Mouse (Mus musculus): ENCODE data around the gene Lsm14a. TPM values are rescaled to one million over a fixed set of nuclear protein-coding genes. Genes with fewer than 3 reads are reported as not detected.

Gene Lsm14a
- polyA plus RNA-seq, 1 experiment from 2014 or later = 118 TPM

DNA sequence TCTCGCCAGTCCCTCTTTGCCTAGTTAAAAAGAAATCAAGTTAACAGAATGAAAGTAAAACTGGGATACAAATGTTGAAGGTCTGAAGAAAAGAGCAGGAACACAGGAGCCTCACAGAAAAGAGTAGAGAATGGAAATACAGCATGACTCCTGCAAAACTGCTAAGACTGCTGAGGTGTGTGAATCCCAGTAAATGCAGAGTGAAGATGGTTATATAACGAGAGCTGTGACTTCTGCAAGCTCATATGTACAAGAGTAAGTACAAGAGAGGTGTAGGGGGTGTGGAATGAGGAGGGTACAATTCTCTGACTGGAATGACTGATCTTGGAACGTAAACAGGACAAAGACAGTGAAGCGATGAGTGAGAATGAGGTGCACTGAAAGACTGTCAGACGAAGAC is 11.4 kb downstream of the Lsm14a start:
- no peaks in the 10 kb centered on the region for H3K27me3 ChIP-seq
- ATAC-seq (no peak), DNase-seq (ENCODE audit: low read depth, low spot score) (no peak)
- TF ChIP-seq CTCF (IDR thresholded peaks at IDR 0.05) = no peak
- ChIA-PET POLR2A (no interaction called here), CTCF (interaction anchor here (2.9 kb wide), 1 partner anchor 115 kb away, joined by 6 read pairs; no protein-coding TSS in a partner anchor)
- in situ Hi-C loops (cut with MboI; ENCODE audit: low pct_unique_long_range_greater_than_20kb) = no loop called here

DNA sequence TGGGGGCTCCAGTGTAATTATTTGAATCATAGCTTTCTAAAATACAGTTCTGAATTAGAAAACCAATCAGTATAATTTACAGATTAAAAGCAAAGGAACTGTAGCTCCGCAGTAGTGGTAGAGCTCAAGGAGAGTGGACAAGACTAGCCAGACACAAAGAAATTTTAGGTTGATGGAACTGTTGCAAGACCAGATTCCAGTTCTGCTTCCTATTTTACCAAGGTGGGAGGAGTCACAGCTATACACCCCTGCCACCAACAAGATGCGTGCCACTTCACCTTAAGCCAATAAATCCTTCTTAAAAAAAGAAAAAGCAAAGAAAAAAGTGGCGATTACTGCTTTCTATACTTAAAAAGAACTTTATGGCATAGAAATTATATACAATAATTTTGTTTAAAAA is 12.8 kb downstream of the Lsm14a start:
- DNase-seq (ENCODE audit: low read depth, low spot score) (no peak), ATAC-seq (no peak)
- no peaks in the 10 kb centered on the region for H3K27me3 ChIP-seq
- TF ChIP-seq CTCF (IDR thresholded peaks at IDR 0.05) = no peak
- in situ Hi-C loops (cut with MboI; ENCODE audit: low pct_unique_long_range_greater_than_20kb) = no loop called here
- ChIA-PET POLR2A (interaction anchor here (1.2 kb wide), 1 partner anchor 10 kb away, joined by 3 read pairs; no protein-coding TSS in a partner anchor), CTCF (interaction anchor here (0.9 to 1.3 kb wide), 3 partner anchors 10 to 28 kb away, joined by 3 to 6 read pairs (median 3); no protein-coding TSS in a partner anchor)

GRCm38 (mm10) chr7:34373906-34374305 is 19.2 kb downstream of the Lsm14a start:
- ATAC-seq (no peak), DNase-seq (ENCODE audit: low read depth, low spot score) (no peak)
- POLR2A ChIA-PET = interaction anchor here (1.1 kb wide), 1 partner anchor 16 kb away, joined by 3 read pairs; no protein-coding TSS in a partner anchor
- no peaks in the 10 kb centered on the region for H3K27me3 ChIP-seq
- in situ Hi-C loops (cut with MboI; ENCODE audit: low pct_unique_long_range_greater_than_20kb) = no loop called here
- no peak for TF ChIP-seq CTCF (IDR thresholded peaks at IDR 0.05)
- CTCF ChIA-PET = interaction anchor here (0.8 to 0.9 kb wide), 2 partner anchors 10 to 13 kb away, joined by 3 read pairs; no protein-coding TSS in a partner anchor

GRCm38 (mm10) chr7:34355629-34356028 is 37.5 kb downstream of the Lsm14a start:
- CTCF ChIA-PET = interaction anchor here (1.3 to 1.7 kb wide), 2 partner anchors 12 to 90 kb away, joined by 4 to 12 read pairs; no protein-coding TSS in a partner anchor
- ATAC-seq = no peak
- in situ Hi-C loops (cut with MboI; ENCODE audit: low pct_unique_long_range_greater_than_20kb) = no loop called here
- DNase-seq (ENCODE audit: low read depth, low spot score) = no peak
- POLR2A ChIA-PET = no interaction called here
- TF ChIP-seq CTCF (IDR thresholded peaks at IDR 0.05) = peak; percentile 55
- no peaks in the 10 kb centered on the region for H3K27me3 ChIP-seq

DNA sequence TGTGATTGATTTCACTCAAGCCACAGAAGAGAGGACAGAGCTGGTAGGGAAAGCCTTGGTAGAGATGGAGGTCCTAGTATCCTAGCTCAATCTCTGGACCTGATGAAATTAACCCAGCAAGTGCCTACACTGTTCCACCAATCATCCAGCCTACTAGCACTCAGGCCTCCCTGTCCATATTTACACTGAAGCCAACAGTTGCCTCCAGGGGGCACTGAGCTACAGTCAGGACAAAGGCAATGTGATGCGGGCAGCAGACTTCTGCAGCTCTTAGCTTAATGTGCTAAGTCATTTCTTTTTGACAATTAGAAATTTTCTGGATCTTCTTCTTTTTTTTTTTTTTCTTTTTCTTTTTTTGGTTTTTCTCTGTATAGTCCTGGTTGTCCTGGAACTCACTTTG is 41.1 kb downstream of the Lsm14a start:
- TF ChIP-seq CTCF (IDR thresholded peaks at IDR 0.05) = peak; percentile 45
- in situ Hi-C loops (cut with MboI; ENCODE audit: low pct_unique_long_range_greater_than_20kb) = loop anchor here (5.0 kb wide), 1 partner anchor 100 kb away; the partner anchor contains the start of gene Gm6096
- ATAC-seq (no peak), DNase-seq (ENCODE audit: low read depth, low spot score) (no peak)
- no peaks in the 10 kb centered on the region for H3K27me3 ChIP-seq
- ChIA-PET POLR2A (no interaction called here), CTCF (interaction anchor here (0.8 to 5.3 kb wide), 8 partner anchors 8 to 101 kb away, joined by 3 to 36 read pairs (median 3); no protein-coding TSS in a partner anchor)

- H3K27me3 ChIP-seq = no peaks in the 10 kb centered on the region
- DNase-seq (ENCODE audit: low read depth, low spot score) (no peak), ATAC-seq (no peak)
- no peak for TF ChIP-seq CTCF (IDR thresholded peaks at IDR 0.05)
- in situ Hi-C loops (cut with MboI; ENCODE audit: low pct_unique_long_range_greater_than_20kb) = loop anchor here (5.0 kb wide), 1 partner anchor 98 kb away; the partner anchor contains the start of gene Gm6096
- ChIA-PET POLR2A (no interaction called here), CTCF (interaction anchor here (1.3 to 5.3 kb wide), 2 partner anchors 34 to 84 kb away, joined by 3 to 36 read pairs; no protein-coding TSS in a partner anchor)
Observed at GRCm38 (mm10) chr7:34350166-34350565, 42.9 kb downstream of the Lsm14a start.

GRCm38 (mm10) chr7:34348011-34348410 is 45.1 kb downstream of the Lsm14a start:
- no peaks in the 10 kb centered on the region for H3K27me3 ChIP-seq
- ChIA-PET CTCF (interaction anchor here (5.3 kb wide), 1 partner anchor 82 kb away, joined by 36 read pairs; no protein-coding TSS in a partner anchor), POLR2A (no interaction called here)
- in situ Hi-C loops (cut with MboI; ENCODE audit: low pct_unique_long_range_greater_than_20kb) = no loop called here
- ATAC-seq (no peak), DNase-seq (ENCODE audit: low read depth, low spot score) (no peak)
- TF ChIP-seq CTCF (IDR thresholded peaks at IDR 0.05) = no peak

DNA sequence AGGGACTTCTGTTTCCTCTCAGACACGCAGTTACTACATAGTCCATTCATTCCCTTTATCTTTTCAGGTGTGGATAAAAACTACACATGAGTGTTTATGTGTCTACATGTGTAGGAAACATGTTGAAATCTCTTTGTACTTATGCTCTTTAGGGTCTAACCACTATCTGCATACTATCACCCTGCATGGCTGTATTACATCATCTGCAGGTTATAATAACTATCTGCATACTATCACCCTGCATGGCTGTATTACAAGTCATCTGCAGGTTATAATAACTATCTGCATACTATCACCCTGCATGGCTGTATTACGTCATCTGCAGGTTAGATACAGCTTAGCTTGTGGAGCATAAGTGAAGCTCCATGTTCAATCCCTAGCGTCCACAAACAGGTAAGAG is 46.1 kb downstream of the Lsm14a start:
- H3K27me3 ChIP-seq = no peaks in the 10 kb centered on the region
- DNase-seq (ENCODE audit: low read depth, low spot score) (no peak), ATAC-seq (no peak)
- TF ChIP-seq CTCF (IDR thresholded peaks at IDR 0.05) = no peak
- CTCF ChIA-PET = interaction anchor here (1.0 to 2.3 kb wide), 2 partner anchors 42 to 81 kb away, joined by 3 to 20 read pairs; no protein-coding TSS in a partner anchor
- in situ Hi-C loops (cut with MboI; ENCODE audit: low pct_unique_long_range_greater_than_20kb) = no loop called here
- POLR2A ChIA-PET = no interaction called here

DNA sequence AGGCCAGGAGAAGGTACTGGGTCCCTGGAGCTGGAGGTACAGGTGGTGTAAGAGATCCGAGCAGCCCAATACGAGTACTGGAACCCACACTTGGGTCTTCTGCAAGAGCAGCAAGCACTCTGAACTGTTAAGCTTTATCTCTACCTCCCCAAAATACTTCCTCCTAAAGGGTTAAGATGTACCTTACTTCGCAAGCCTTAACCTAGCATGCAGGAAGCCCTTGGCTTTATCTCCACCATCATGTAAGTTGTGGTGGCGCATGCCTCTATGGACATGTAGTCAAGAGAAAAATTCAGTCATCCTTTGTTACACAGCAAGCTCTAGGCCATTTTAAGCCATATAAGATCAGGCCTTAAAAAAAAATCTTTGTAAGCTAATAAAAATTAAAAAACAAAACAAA is 46.6 kb downstream of the Lsm14a start:
- DNase-seq (ENCODE audit: low read depth, low spot score) (no peak), ATAC-seq (no peak)
- ChIA-PET POLR2A (no interaction called here), CTCF (interaction anchor here (1.0 to 2.3 kb wide), 2 partner anchors 41 to 80 kb away, joined by 3 to 20 read pairs; no protein-coding TSS in a partner anchor)
- in situ Hi-C loops (cut with MboI; ENCODE audit: low pct_unique_long_range_greater_than_20kb) = no loop called here
- H3K27me3 ChIP-seq = no peaks in the 10 kb centered on the region
- no peak for TF ChIP-seq CTCF (IDR thresholded peaks at IDR 0.05)

GRCm38 (mm10) chr7:34342040-34342793 is 50.9 kb downstream of the Lsm14a start:
- POLR2A ChIA-PET = interaction anchor here (0.6 to 1.1 kb wide), 7 partner anchors 9 to 70 kb away, joined by 3 to 10 read pairs (median 3); no protein-coding TSS in a partner anchor
- peak; percentile 82 for DNase-seq (ENCODE audit: low read depth, low spot score)

DNA sequence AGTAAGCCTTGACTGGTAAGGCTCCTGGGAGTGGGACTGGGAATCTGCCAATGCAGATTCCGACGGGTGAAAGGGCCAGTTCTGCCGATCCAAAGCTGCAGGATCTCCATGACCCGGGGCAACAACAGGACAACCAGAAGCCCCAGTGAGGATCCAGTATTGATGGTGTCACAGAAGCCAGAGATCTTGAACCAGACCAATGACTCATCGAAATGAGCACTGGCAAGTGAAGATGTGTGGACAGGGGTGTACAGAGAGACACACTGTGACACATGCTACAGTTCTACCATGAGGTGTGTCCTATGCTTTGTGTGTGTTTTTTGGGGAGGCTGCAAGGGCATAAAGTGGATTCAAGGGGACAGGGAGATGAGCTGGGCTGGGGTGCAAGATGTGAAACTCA is 52.3 kb downstream of the Lsm14a start:
- H3K27me3 ChIP-seq = no peaks in the 10 kb centered on the region
- DNase-seq (ENCODE audit: low read depth, low spot score) = no peak
- in situ Hi-C loops (cut with MboI; ENCODE audit: low pct_unique_long_range_greater_than_20kb) = no loop called here
- ChIA-PET POLR2A (no interaction called here), CTCF (interaction anchor here (0.6 to 5.5 kb wide), 5 partner anchors 19 to 88 kb away, joined by 3 to 32 read pairs (median 3); no protein-coding TSS in a partner anchor)
- TF ChIP-seq CTCF (IDR thresholded peaks at IDR 0.05) = no peak
- ATAC-seq = no peak

More at GRCm38 (mm10) chr7:34342040-34342793, 50.9 kb downstream of the Lsm14a start:
- no peak for TF ChIP-seq CTCF (IDR thresholded peaks at IDR 0.05)
- H3K27me3 ChIP-seq = no peaks in the 10 kb centered on the region
- CTCF ChIA-PET = interaction anchor here (5.5 kb wide), 1 partner anchor 76 kb away, joined by 32 read pairs; no protein-coding TSS in a partner anchor
- peak; percentile 97 for ATAC-seq
- in situ Hi-C loops (cut with MboI; ENCODE audit: low pct_unique_long_range_greater_than_20kb) = no loop called here
